Mouse (Mus musculus) fat pad, adult 2 months (tissue): ENCODE measurements around the gene Bahcc1.

ENCODE experiments used
- DNase-seq: peaks from one replicate; pipeline ENCODE4 v3.0.0-alpha.2; 2011; ENCODE audit warnings: low read depth, low spot score; ENCODE audit errors: extremely low read depth

Gene Bahcc1

GRCm38 (mm10) chr11:120206069-120206668, 26.6 kb upstream of the Bahcc1 start:
- no peak for DNase-seq

GRCm38 (mm10) chr11:120206669-120207090, 26.1 kb upstream of the Bahcc1 start:
- DNase-seq: no peak

- DNase-seq: no peak
These were observed 23.9 kb upstream of the Bahcc1 start for GRCm38 (mm10) chr11:120208848-120209247.

GRCm38 (mm10) chr11:120209462-120209861, 23.3 kb upstream of the Bahcc1 start:
- DNase-seq: no peak

GRCm38 (mm10) chr11:120215726-120216241, 17.0 kb upstream of the Bahcc1 start:
- DNase-seq: no peak

- DNase-seq: no peak
These were observed 16.0 kb upstream of the Bahcc1 start for GRCm38 (mm10) chr11:120216540-120217324.

GRCm38 (mm10) chr11:120218176-120218856, 14.4 kb upstream of the Bahcc1 start:
- no peak for DNase-seq

- DNase-seq: no peak
These were observed 13.8 kb upstream of the Bahcc1 start for GRCm38 (mm10) chr11:120218946-120219345.

GRCm38 (mm10) chr11:120219916-120220522, 12.7 kb upstream of the Bahcc1 start:
- DNase-seq: no peak

- no peak for DNase-seq
These were observed 11.6 kb upstream of the Bahcc1 start for GRCm38 (mm10) chr11:120220963-120221827.

GRCm38 (mm10) chr11:120222425-120223104, 10.2 kb upstream of the Bahcc1 start:
- no peak for DNase-seq

GRCm38 (mm10) chr11:120223586-120224487, 8.9 kb upstream of the Bahcc1 start:
- DNase-seq: no peak

- no peak for DNase-seq
These were observed 8.1 kb upstream of the Bahcc1 start for GRCm38 (mm10) chr11:120224488-120225255.

GRCm38 (mm10) chr11:120225256-120226195, 7.2 kb upstream of the Bahcc1 start:
- DNase-seq: no peak

- DNase-seq: no peak
These were observed 6.1 kb upstream of the Bahcc1 start for GRCm38 (mm10) chr11:120226421-120227280.

GRCm38 (mm10) chr11:120227571-120228051, 5.1 kb upstream of the Bahcc1 start:
- DNase-seq: no peak
